Mouse (Mus musculus): ENCODE data around the gene Dpyd. TPM values are rescaled to one million over a fixed set of nuclear protein-coding genes. Genes with fewer than 3 reads are reported as not detected.
A peak's percentile ranks its signal among the peaks of the same experiment; 100 is the strongest.

Dpyd gene
- polyA plus RNA-seq, 1 experiment from 2014 or later, result 3.5 TPM

GRCm38 (mm10) chr3:118663987-118664692 lies 102.2 kb downstream of the Dpyd start:
- ATAC-seq (ENCODE audit: low FRiP score, low TSS enrichment) (no peak), DNase-seq (ENCODE audit: low spot score) (no peak)
- H3K4me1 ChIP-seq (replicated peaks; ENCODE audit: control insufficient read depth, insufficient read depth), result no peaks in the 10 kb centered on the region
- no peak overlapping the region for H3K4me3 ChIP-seq (ENCODE audit: low read depth, low read length)
- 52% methylated on average over 5 of the region's 5 CpGs for WGBS
- no peak for TF ChIP-seq CTCF (IDR thresholded peaks at IDR 0.05; ENCODE audit: low read depth)
- TF ChIP-seq EP300 (optimal IDR thresholded peaks at IDR 0.05), result no peak
- H3K9me3 ChIP-seq (ENCODE audit: control insufficient read depth, low read length), result no peaks in the 10 kb centered on the region
- H3K27me3 ChIP-seq (ENCODE audit: control insufficient read depth, insufficient read depth, low read length), result no peaks in the 10 kb centered on the region
- H3K9ac ChIP-seq (ENCODE audit: low read length), result no peak overlapping the region
- H3K36me3 ChIP-seq (ENCODE audit: control insufficient read depth, insufficient read depth, low read length), result no peaks in the 10 kb centered on the region
- H3K4me2 ChIP-seq (replicated peaks; ENCODE audit: low read depth), result no peak overlapping the region
- H3K27ac ChIP-seq (replicated peaks), result no peak overlapping the region

DNA sequence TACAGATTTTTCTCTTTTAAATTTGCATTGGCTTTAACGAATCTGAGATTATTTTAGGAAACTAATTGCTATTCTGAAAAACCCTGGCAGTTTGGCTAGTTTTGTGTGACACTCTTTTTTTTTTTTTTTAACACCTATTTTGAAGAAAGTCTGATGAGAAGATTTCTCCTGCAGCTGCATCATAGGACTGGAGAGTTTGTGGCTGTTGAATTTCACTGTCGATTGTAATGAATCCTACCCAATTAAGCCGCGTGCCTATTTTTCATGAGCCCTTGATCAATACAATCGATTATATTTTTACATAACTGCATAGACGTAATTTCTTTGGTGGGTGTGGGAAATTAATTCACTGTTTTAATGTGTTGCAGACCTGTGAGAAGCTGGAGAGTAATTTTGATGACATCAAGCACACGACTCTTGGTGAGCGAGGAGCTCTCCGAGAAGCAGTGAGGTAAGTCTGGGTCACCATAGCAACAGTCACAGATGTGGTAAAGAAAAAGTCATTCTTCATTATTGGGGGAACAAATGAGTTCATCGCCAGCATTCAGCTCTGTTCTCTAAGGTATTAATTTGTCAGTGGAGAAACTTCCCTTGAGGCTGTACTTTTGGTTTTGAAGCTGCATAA lies 112.3 kb downstream of the Dpyd start:
- TF ChIP-seq CTCF (IDR thresholded peaks at IDR 0.05; ENCODE audit: low read depth) (no peak), EP300 (optimal IDR thresholded peaks at IDR 0.05) (no peak)
- H3K27me3 ChIP-seq (ENCODE audit: control insufficient read depth, insufficient read depth, low read length), result no peaks in the 10 kb centered on the region
- H3K4me1 ChIP-seq (replicated peaks; ENCODE audit: control insufficient read depth, insufficient read depth), result no peaks in the 10 kb centered on the region
- WGBS, result 60% methylated on average over 10 of the region's 10 CpGs
- H3K4me3 ChIP-seq (ENCODE audit: low read depth, low read length), result no peak overlapping the region
- no peak for DNase-seq (ENCODE audit: low spot score)
- ATAC-seq (ENCODE audit: low FRiP score, low TSS enrichment), result no peak
- H3K9ac ChIP-seq (ENCODE audit: low read length), result no peak overlapping the region
- H3K9me3 ChIP-seq (ENCODE audit: control insufficient read depth, low read length), result no peaks in the 10 kb centered on the region
- H3K27ac ChIP-seq (replicated peaks), result no peak overlapping the region
- H3K4me2 ChIP-seq (replicated peaks; ENCODE audit: low read depth), result no peak overlapping the region
- no peaks in the 10 kb centered on the region for H3K36me3 ChIP-seq (ENCODE audit: control insufficient read depth, insufficient read depth, low read length)

DNA sequence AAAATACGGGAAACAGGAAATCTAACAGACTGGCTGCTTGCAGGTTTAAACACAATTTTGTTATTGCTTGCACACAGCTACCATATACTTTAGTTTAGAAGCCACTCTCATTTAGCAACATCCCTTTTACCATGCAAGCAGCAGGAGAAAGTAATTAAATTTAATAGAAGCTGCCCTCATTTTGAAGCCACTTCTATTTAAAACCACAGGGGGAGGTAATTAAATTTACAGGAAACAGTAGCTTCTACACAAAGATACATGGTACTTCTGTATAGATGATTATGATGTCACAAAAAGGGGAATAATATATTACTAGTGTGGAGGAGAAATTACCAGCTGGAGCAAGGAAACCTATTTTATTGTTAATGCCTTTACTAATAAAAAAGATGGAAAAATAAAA lies 113.5 kb downstream of the Dpyd start:
- no peak overlapping the region for H3K9ac ChIP-seq (ENCODE audit: low read length)
- DNase-seq (ENCODE audit: low spot score) (no peak), ATAC-seq (ENCODE audit: low FRiP score, low TSS enrichment) (no peak)
- H3K4me1 ChIP-seq (replicated peaks; ENCODE audit: control insufficient read depth, insufficient read depth), result no peaks in the 10 kb centered on the region
- H3K27ac ChIP-seq (replicated peaks), result no peak overlapping the region
- WGBS, result 48% methylated on average over 1 of the region's 1 CpGs
- TF ChIP-seq CTCF (IDR thresholded peaks at IDR 0.05; ENCODE audit: low read depth), result no peak
- TF ChIP-seq EP300 (optimal IDR thresholded peaks at IDR 0.05), result no peak
- no peak overlapping the region for H3K4me3 ChIP-seq (ENCODE audit: low read depth, low read length)
- H3K36me3 ChIP-seq (ENCODE audit: control insufficient read depth, insufficient read depth, low read length), result no peaks in the 10 kb centered on the region
- H3K27me3 ChIP-seq (ENCODE audit: control insufficient read depth, insufficient read depth, low read length), result no peaks in the 10 kb centered on the region
- H3K9me3 ChIP-seq (ENCODE audit: control insufficient read depth, low read length), result no peaks in the 10 kb centered on the region
- no peak overlapping the region for H3K4me2 ChIP-seq (replicated peaks; ENCODE audit: low read depth)

- H3K9ac ChIP-seq (ENCODE audit: low read length), result no peak overlapping the region
- H3K27ac ChIP-seq (replicated peaks), result no peak overlapping the region
- H3K4me3 ChIP-seq (ENCODE audit: low read depth, low read length), result no peak overlapping the region
- H3K4me1 ChIP-seq (replicated peaks; ENCODE audit: control insufficient read depth, insufficient read depth), result no peaks in the 10 kb centered on the region
- DNase-seq (ENCODE audit: low spot score), result no peak
- 72% methylated on average over 7 of the region's 7 CpGs for WGBS
- TF ChIP-seq EP300 (optimal IDR thresholded peaks at IDR 0.05) (no peak), CTCF (IDR thresholded peaks at IDR 0.05; ENCODE audit: low read depth) (no peak)
- no peaks in the 10 kb centered on the region for H3K27me3 ChIP-seq (ENCODE audit: control insufficient read depth, insufficient read depth, low read length)
- no peak overlapping the region for H3K4me2 ChIP-seq (replicated peaks; ENCODE audit: low read depth)
- no peaks in the 10 kb centered on the region for H3K9me3 ChIP-seq (ENCODE audit: control insufficient read depth, low read length)
- H3K36me3 ChIP-seq (ENCODE audit: control insufficient read depth, insufficient read depth, low read length), result no peaks in the 10 kb centered on the region
- ATAC-seq (ENCODE audit: low FRiP score, low TSS enrichment), result no peak
Measured at GRCm38 (mm10) chr3:118676052-118676777, 114.3 kb downstream of the Dpyd start.

- DNase-seq (ENCODE audit: low spot score), result no peak
Measured at GRCm38 (mm10) chr3:118680803-118681202, 118.9 kb downstream of the Dpyd start.

DNA sequence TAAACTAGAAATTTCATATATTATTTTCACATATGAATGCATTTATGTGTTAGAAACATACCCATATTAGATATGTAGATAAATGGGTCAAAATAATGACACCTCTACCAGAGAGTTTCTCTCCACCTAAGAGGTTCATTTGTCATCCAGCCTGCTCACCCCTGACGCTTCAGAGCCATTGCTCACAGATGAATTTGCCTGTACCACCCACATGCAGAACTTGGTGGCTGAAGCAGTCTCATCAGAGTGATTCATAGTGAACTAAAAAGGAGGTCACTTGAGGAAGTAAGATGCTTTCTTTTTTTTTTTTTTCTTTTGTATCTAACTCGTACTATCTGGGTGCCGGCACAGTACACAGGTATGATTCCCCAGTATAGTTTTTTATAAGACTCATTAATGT lies 188.3 kb downstream of the Dpyd start:
- Histone ChIP-seq H3K9ac (ENCODE audit: low read length) (no peak overlapping the region), H3K4me3 (ENCODE audit: low read depth, low read length) (no peak overlapping the region), H3K27ac (replicated peaks) (no peak overlapping the region), H3K4me1 (replicated peaks; ENCODE audit: control insufficient read depth, insufficient read depth) (no peaks in the 10 kb centered on the region), H3K9me3 (ENCODE audit: control insufficient read depth, low read length) (no peaks in the 10 kb centered on the region), H3K27me3 (ENCODE audit: control insufficient read depth, insufficient read depth, low read length) (no peaks in the 10 kb centered on the region), H3K4me2 (replicated peaks; ENCODE audit: low read depth) (no peak overlapping the region), H3K36me3 (ENCODE audit: control insufficient read depth, insufficient read depth, low read length) (no peaks in the 10 kb centered on the region)
- TF ChIP-seq CTCF (IDR thresholded peaks at IDR 0.05; ENCODE audit: low read depth) (no peak), EP300 (optimal IDR thresholded peaks at IDR 0.05) (no peak)
- WGBS, result 50% methylated on average over 3 of the region's 3 CpGs
- no peak for DNase-seq (ENCODE audit: low spot score)
- ATAC-seq (ENCODE audit: low FRiP score, low TSS enrichment), result no peak

More at GRCm38 (mm10) chr3:118680803-118681202, 118.9 kb downstream of the Dpyd start:
- TF ChIP-seq CTCF (IDR thresholded peaks at IDR 0.05; ENCODE audit: low read depth), result peak; percentile 72
- TF ChIP-seq EP300 (optimal IDR thresholded peaks at IDR 0.05), result no peak
- H3K27me3 ChIP-seq (ENCODE audit: control insufficient read depth, insufficient read depth, low read length), result no peaks in the 10 kb centered on the region
- H3K9ac ChIP-seq (ENCODE audit: low read length), result no peak overlapping the region
- no peak overlapping the region for H3K27ac ChIP-seq (replicated peaks)
- no peaks in the 10 kb centered on the region for H3K9me3 ChIP-seq (ENCODE audit: control insufficient read depth, low read length)
- H3K4me1 ChIP-seq (replicated peaks; ENCODE audit: control insufficient read depth, insufficient read depth), result no peaks in the 10 kb centered on the region
- ATAC-seq (ENCODE audit: low FRiP score, low TSS enrichment), result no peak
- H3K36me3 ChIP-seq (ENCODE audit: control insufficient read depth, insufficient read depth, low read length), result no peaks in the 10 kb centered on the region
- 42% methylated on average over 4 of the region's 4 CpGs for WGBS
- H3K4me2 ChIP-seq (replicated peaks; ENCODE audit: low read depth), result no peak overlapping the region
- H3K4me3 ChIP-seq (ENCODE audit: low read depth, low read length), result no peak overlapping the region

Measured in stomach, postnatal 0 days (tissue).